In genomic region chr4:117101218-117101617, GRCm38 (mm10) we compare ENCODE assay signal across 9 mouse cellular contexts. TPM values are rescaled to one million over a fixed set of nuclear protein-coding genes. Genes with fewer than 3 reads are reported as not detected.
DNase-seq lines count a peak whose midpoint lies in the region; ATAC-seq lines count a peak whose summit lies in the region.
"Had no signal": no experiment of that assay in that cellular context is flagged by ENCODE, and none has a peak within 500 bp of the region (broad histone marks: within the 10 kb centered on the region; RNA-seq: fewer than 3 reads in every experiment).

No protein-coding gene starts in this region.

- peaks cover 13% of the 10 kb centered on the region for H3K36me3 ChIP-seq in kidney, embryonic 14.5 days (ENCODE audit: control insufficient read depth, insufficient read depth, low read length)
- H3K36me3 ChIP-seq: liver, embryonic 15.5 days had no signal

- H3K4me1 ChIP-seq in kidney, embryonic 14.5 days (ENCODE audit: control insufficient read depth, insufficient read depth, low read length) = peaks cover 33% of the 10 kb centered on the region

- intact Hi-C loops in heart, postnatal 14 days (cut with DNase I) = loop anchor here (2.0 kb wide), 1 partner anchor 20 kb away; no protein-coding TSS in a partner anchor

- no peaks in the 10 kb centered on the region for H3K27me3 ChIP-seq in kidney, embryonic 14.5 days (ENCODE audit: control insufficient read depth, insufficient read depth, low read length)

- WGBS in kidney, embryonic 14.5 days = 53% methylated on average over 7 of the region's 7 CpGs

- no peak overlapping the region for H3K9ac ChIP-seq in kidney, embryonic 14.5 days (ENCODE audit: low read depth, low read length)
- H3K9ac ChIP-seq: liver, embryonic 15.5 days had no signal

- ATAC-seq in kidney, embryonic 14.5 days (ENCODE audit: low FRiP score, low TSS enrichment) = no peak

- peak; percentile 44 for DNase-seq in kidney, adult 18-20 months
- DNase-seq in T-cell, adult 2 months (ENCODE audit: low spot score) = peak; percentile 20
- peak; percentile 49 to 64 for DNase-seq in heart, postnatal 14 days
- DNase-seq in lung, postnatal 4 days = peak; percentile 69 to 75
- no peak for DNase-seq in right cerebral cortex, postnatal 36 days (ENCODE audit: low spot score in 2 of 2)
- no peak for DNase-seq in right cerebral cortex, postnatal 14 days
- DNase-seq in spleen, postnatal 36 days (ENCODE audit: low spot score in 2 of 2) = no peak

- no peak overlapping the region for H3K4me3 ChIP-seq in kidney, embryonic 14.5 days (ENCODE audit: low read length)
- H3K4me3 ChIP-seq: liver, embryonic 15.5 days had no signal

- H3K27ac ChIP-seq in kidney, embryonic 14.5 days (ENCODE audit: low read depth, low read length) = no peak overlapping the region
- H3K27ac ChIP-seq: liver, embryonic 15.5 days had no signal

- H3K9me3 ChIP-seq in kidney, embryonic 14.5 days (ENCODE audit: control insufficient read depth, low read length) = no peaks in the 10 kb centered on the region
- H3K9me3 ChIP-seq: liver, embryonic 15.5 days had no signal

- H3K4me2 ChIP-seq in kidney, embryonic 14.5 days (replicated peaks; ENCODE audit: low read depth, low read length) = no peak overlapping the region
- H3K4me2 ChIP-seq: liver, embryonic 15.5 days had no signal

RNA-seq across cellular contexts. Expression of gene Ptch2, which starts 5.3 kb away (rescaled TPM):
- 6.0 and 7.6 TPM in 2 replicates for polyA plus RNA-seq in kidney, embryonic 14.5 days (2014; fragmentation: Nextera tagmentation; extraction: Ambion mirVana)
- 1 to 10 TPM; 1.5 to 1.7 TPM for total RNA-seq in heart, postnatal 14 days (2021)

RNA-seq across cellular contexts. Expression of gene Btbd19, which starts 24.3 kb away (rescaled TPM):
- 6.2 TPM in 2 replicates for polyA plus RNA-seq in kidney, embryonic 14.5 days (2014; fragmentation: Nextera tagmentation; extraction: Ambion mirVana)
- 1 to 10 TPM; 3.3 to 5.5 TPM for total RNA-seq in heart, postnatal 14 days (2021)

RNA-seq across cellular contexts. Expression of gene Tctex1d4, which starts 25.4 kb away (rescaled TPM):
- polyA plus RNA-seq in kidney, embryonic 14.5 days (2014; fragmentation: Nextera tagmentation; extraction: Ambion mirVana) = not detected in 2 replicates
- not detected for total RNA-seq in heart, postnatal 14 days (2021)

RNA-seq across cellular contexts. Expression of gene Plk3, which starts 32.5 kb away (rescaled TPM):
- 2.4 and 2.9 TPM in 2 replicates for polyA plus RNA-seq in kidney, embryonic 14.5 days (2014; fragmentation: Nextera tagmentation; extraction: Ambion mirVana)
- total RNA-seq in heart, postnatal 14 days (2021) = 1 to 10 TPM; 1.8 to 3.1 TPM

RNA-seq across cellular contexts. Expression of gene Rps8, which starts 54.8 kb away (rescaled TPM):
- polyA plus RNA-seq in kidney, embryonic 14.5 days (2014; fragmentation: Nextera tagmentation; extraction: Ambion mirVana) = 1,419 and 1,934 TPM in 2 replicates
- total RNA-seq in heart, postnatal 14 days (2021) = 100 to 1,000 TPM; 590 to 604 TPM

Comparison
In these comparisons a context has a peak if more than half of its experiments do, and no peak if none do; other contexts are left out.
1. DNase-seq: peak in kidney, adult 18-20 months (single experiment), T-cell, adult 2 months (single experiment), heart, postnatal 14 days (2 of 2) and lung, postnatal 4 days (2 of 2); none in right cerebral cortex, postnatal 36 days (0 of 2), right cerebral cortex, postnatal 14 days (single experiment) and spleen, postnatal 36 days (0 of 2).